Mouse (Mus musculus): ENCODE measurements at regions not wholly inside any gene's neighbourhood (a gene's known extent, or its start where the extent isn't known, plus 50 kb on each side); places are given as distances from the start of the nearest gene placed in this dataset.

DNA sequence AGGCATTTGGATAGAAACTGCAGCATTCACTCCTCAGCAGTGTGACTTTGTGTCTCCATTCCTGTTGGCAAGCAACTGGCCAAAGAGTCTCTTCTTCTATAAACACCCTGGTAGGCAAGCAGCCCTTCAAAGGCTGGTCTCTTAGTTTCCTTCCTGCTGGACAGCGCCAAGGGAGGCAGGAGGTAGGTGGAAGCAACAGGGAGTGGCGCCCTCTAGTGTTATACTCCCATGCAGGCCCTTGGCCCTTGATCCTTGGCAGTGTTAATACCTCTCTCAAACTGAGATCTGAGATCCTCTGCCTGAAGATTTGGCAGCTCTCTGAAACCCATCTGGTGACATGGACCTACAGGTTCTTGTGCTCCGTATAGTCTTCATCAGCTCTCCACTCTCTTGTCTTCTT lies 51.3 kb upstream of the Opcml start:
- H3K27ac ChIP-seq (ENCODE audit: low read depth, low read length) = no peak overlapping the region
- H3K4me2 ChIP-seq = no peak overlapping the region
- WGBS (ENCODE audit: insufficient replicate concordance) = 21% methylated on average over 3 of the region's 3 CpGs
- no peaks in the 10 kb centered on the region for H3K27me3 ChIP-seq (ENCODE audit: control insufficient read depth, insufficient read depth, low read length)
- no peaks in the 10 kb centered on the region for H3K9me3 ChIP-seq (replicated peaks; ENCODE audit: control insufficient read depth, low read length)
- no peaks in the 10 kb centered on the region for H3K4me1 ChIP-seq (ENCODE audit: control insufficient read depth, insufficient read depth, low read length)
- no peaks in the 10 kb centered on the region for H3K36me3 ChIP-seq (ENCODE audit: control insufficient read depth, insufficient read depth, low read length)
- ATAC-seq (replicated peaks; ENCODE audit: insufficient number of reproducible peaks, low FRiP score, low TSS enrichment) = no peak
- H3K4me3 ChIP-seq (ENCODE audit: low read depth, low read length) = no peak overlapping the region
- H3K9ac ChIP-seq (ENCODE audit: low read depth, low read length) = no peak overlapping the region

All from heart, embryonic 11.5 days (tissue).